Mouse (Mus musculus) liver, embryonic 12.5 days (tissue): ENCODE measurements around the gene Kat6b. TPM values are rescaled to one million over a fixed set of nuclear protein-coding genes. Genes with fewer than 3 reads are reported as not detected.

Experiments used
- ATAC-seq: fragments of 200-750 bp; cut with Nextera tagmentation; 2 replicates; pipeline ENCODE4 v1.8.0; 2017; ENCODE audit warnings: moderate number of reproducible peaks, mild to moderate bottlenecking, moderate library complexity
- H3K27ac ChIP-seq: fragments of 300-500 bp; sonication (generic); 2 replicates; pipeline ENCODE4 v1.5.1; 2016; ENCODE audit warnings: mild to moderate bottlenecking
- H3K27me3 ChIP-seq: fragments of 300-500 bp; sonication (generic); replicated peaks from 2 replicates; pipeline ENCODE4 v1.6.1; 2016; ENCODE audit warnings: mild to moderate bottlenecking, moderate library complexity
- H3K36me3 ChIP-seq: fragments of 300-500 bp; sonication (generic); 2 replicates; pipeline ENCODE4 v1.6.1; 2016; ENCODE audit warnings: mild to moderate bottlenecking, moderate library complexity
- H3K4me1 ChIP-seq: fragments of 300-500 bp; sonication (generic); 2 replicates; pipeline ENCODE4 v1.6.1; 2016
- H3K4me2 ChIP-seq: fragments of 300-500 bp; sonication (generic); 2 replicates; pipeline ENCODE4 v1.6.1; 2016; ENCODE audit warnings: mild to moderate bottlenecking, moderate library complexity
- H3K4me3 ChIP-seq: fragments of 300-500 bp; sonication (generic); 2 replicates; pipeline ENCODE4 v1.5.1; 2016; ENCODE audit warnings: mild to moderate bottlenecking, moderate library complexity
- H3K9ac ChIP-seq: fragments of 300-500 bp; sonication (generic); 2 replicates; pipeline ENCODE4 v1.6.1; 2016; ENCODE audit warnings: mild to moderate bottlenecking, moderate library complexity
- H3K9me3 ChIP-seq: fragments of 300-500 bp; sonication (generic); replicated peaks from 2 replicates; pipeline ENCODE4 v1.6.1; 2016; ENCODE audit warnings: mild to moderate bottlenecking, moderate library complexity
- whole genome bisulfite sequencing: fragments of 180-500 bp; shearing (Covaris S2); methylation state at CpG from one replicate; pipeline ENCODE4 v1.1.7; 2016; ENCODE audit not compliant: insufficient replicate concordance; 5-methylcytosine and 5-hydroxymethylcytosine counted together
- polyA plus RNA-seq: library from polyadenylated mRNA; unstranded; fragments of >200 nt; fragmentation: Nextera tagmentation; extraction: Ambion mirVana; gene quantifications from 2 replicates; pipeline ENCODE4 v1.2.1, GENCODE M21; 2016

Kat6b gene
- polyA plus RNA-seq, 1 experiment from 2014 or later = 3.9 TPM

GRCm38 (mm10) chr14:21686376-21687279, 205.4 kb downstream of the Kat6b start:
- Histone ChIP-seq H3K4me3 (peak overlapping the region; percentile 29), H3K36me3 (no peaks in the 10 kb centered on the region), H3K27ac (no peak overlapping the region), H3K4me1 (peaks cover 20% of the 10 kb centered on the region), H3K9me3 (no peaks in the 10 kb centered on the region), H3K9ac (no peak overlapping the region), H3K4me2 (peak overlapping the region; percentile 61), H3K27me3 (peaks cover 51% of the 10 kb centered on the region)
- WGBS = 13% methylated on average over 49 of the region's 49 CpGs
- ATAC-seq = peak; percentile 41; the same call in 1 of the 2 replicates

GRCm38 (mm10) chr14:21691070-21691469, 209.8 kb downstream of the Kat6b start:
- Histone ChIP-seq H3K4me1 (peaks cover 9% of the 10 kb centered on the region; the same call in 1 of the 2 replicates), H3K27me3 (peaks cover 30% of the 10 kb centered on the region), H3K27ac (no peak overlapping the region), H3K4me2 (no peak overlapping the region), H3K9ac (no peak overlapping the region), H3K36me3 (no peaks in the 10 kb centered on the region), H3K9me3 (peaks cover 8% of the 10 kb centered on the region; the same call in 1 of the 2 replicates), H3K4me3 (no peak overlapping the region)
- no peak for ATAC-seq
- WGBS = 74% methylated on average over 3 of the region's 3 CpGs

DNA sequence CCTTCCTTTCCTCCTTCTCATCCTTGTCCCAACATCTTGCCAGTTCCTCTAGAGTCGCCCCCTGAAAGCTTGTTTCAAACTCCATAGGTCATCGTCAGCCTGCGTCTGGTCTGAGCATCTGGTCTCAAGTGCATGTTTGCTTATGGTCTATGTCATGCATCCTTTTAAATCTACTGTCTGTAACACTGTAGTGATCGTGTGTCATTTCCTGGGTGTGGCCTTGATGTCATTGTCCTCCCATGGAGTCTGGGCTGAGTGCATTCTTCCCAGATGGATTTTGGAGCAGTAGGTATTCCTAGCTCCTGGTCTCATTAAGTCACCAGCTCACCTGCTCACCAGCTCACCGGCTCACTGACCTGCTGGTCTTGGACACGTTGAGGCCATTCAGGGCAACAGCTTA, 213.8 kb downstream of the Kat6b start:
- H3K27me3 ChIP-seq = no peaks in the 10 kb centered on the region
- ATAC-seq = no peak
- H3K9me3 ChIP-seq = peaks cover 8% of the 10 kb centered on the region; the same call in 1 of the 2 replicates
- H3K27ac ChIP-seq = no peak overlapping the region
- H3K4me1 ChIP-seq = peaks cover 13% of the 10 kb centered on the region
- no peaks in the 10 kb centered on the region for H3K36me3 ChIP-seq
- H3K4me3 ChIP-seq = no peak overlapping the region
- no peak overlapping the region for H3K4me2 ChIP-seq
- no peak overlapping the region for H3K9ac ChIP-seq
- 59% methylated on average over 6 of the region's 6 CpGs for WGBS

- Histone ChIP-seq H3K27me3 (no peaks in the 10 kb centered on the region), H3K36me3 (no peaks in the 10 kb centered on the region), H3K4me3 (no peak overlapping the region), H3K4me1 (peaks cover 13% of the 10 kb centered on the region), H3K4me2 (peak overlapping the region; percentile 12; the same call in 1 of the 2 replicates), H3K9me3 (peaks cover 8% of the 10 kb centered on the region; the same call in 1 of the 2 replicates), H3K27ac (no peak overlapping the region), H3K9ac (no peak overlapping the region)
- no peak for ATAC-seq
- 64% methylated on average over 7 of the region's 7 CpGs for WGBS
Measured at GRCm38 (mm10) chr14:21696186-21696830, 215.1 kb downstream of the Kat6b start.

GRCm38 (mm10) chr14:21702691-21703090, 221.5 kb downstream of the Kat6b start:
- Histone ChIP-seq H3K4me3 (no peak overlapping the region), H3K9ac (no peak overlapping the region), H3K36me3 (no peaks in the 10 kb centered on the region), H3K27me3 (peaks cover 10% of the 10 kb centered on the region; the same call in 1 of the 2 replicates), H3K4me1 (no peaks in the 10 kb centered on the region), H3K9me3 (no peaks in the 10 kb centered on the region), H3K27ac (no peak overlapping the region), H3K4me2 (no peak overlapping the region)
- no peak for ATAC-seq
- 75% methylated on average over 8 of the region's 8 CpGs for WGBS

GRCm38 (mm10) chr14:21703255-21703654, 222.0 kb downstream of the Kat6b start:
- no peak overlapping the region for H3K27ac ChIP-seq
- ATAC-seq = no peak; the same call in 1 of the 2 replicates
- H3K4me2 ChIP-seq = no peak overlapping the region
- 33% methylated on average over 5 of the region's 5 CpGs for WGBS
- peaks cover 10% of the 10 kb centered on the region; the same call in 1 of the 2 replicates for H3K27me3 ChIP-seq
- H3K4me1 ChIP-seq = no peaks in the 10 kb centered on the region
- no peaks in the 10 kb centered on the region for H3K36me3 ChIP-seq
- H3K9me3 ChIP-seq = no peaks in the 10 kb centered on the region
- no peak overlapping the region for H3K4me3 ChIP-seq
- H3K9ac ChIP-seq = no peak overlapping the region

DNA sequence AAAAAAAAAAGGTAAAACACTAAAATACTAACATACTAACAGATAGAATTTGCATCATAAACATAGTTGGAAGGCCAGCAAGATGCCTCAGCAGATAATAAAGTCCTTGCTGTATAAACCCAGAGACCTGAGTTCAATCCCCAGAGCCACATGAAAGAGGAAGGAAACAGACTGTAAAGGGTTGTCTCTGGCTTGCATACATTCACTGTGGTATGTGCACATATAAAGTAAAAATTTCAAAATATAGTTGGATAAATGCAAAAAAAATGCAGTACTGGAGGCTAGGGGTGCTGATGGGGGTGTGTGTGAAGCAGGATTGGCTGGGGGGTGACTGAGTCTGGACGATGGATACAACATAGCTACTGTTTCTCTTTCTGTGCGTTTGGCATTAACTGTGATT, 224.2 kb downstream of the Kat6b start:
- Histone ChIP-seq H3K9me3 (no peaks in the 10 kb centered on the region), H3K27ac (no peak overlapping the region), H3K4me1 (0 out of 2 replicates have a peak, but pooled peaks cover 5% of the 10 kb centered on the region), H3K36me3 (no peaks in the 10 kb centered on the region), H3K4me3 (no peak overlapping the region), H3K4me2 (no peak overlapping the region), H3K27me3 (peaks cover 10% of the 10 kb centered on the region; the same call in 1 of the 2 replicates), H3K9ac (no peak overlapping the region)
- no peak for ATAC-seq
- 64% methylated on average over 2 of the region's 2 CpGs for WGBS

DNA sequence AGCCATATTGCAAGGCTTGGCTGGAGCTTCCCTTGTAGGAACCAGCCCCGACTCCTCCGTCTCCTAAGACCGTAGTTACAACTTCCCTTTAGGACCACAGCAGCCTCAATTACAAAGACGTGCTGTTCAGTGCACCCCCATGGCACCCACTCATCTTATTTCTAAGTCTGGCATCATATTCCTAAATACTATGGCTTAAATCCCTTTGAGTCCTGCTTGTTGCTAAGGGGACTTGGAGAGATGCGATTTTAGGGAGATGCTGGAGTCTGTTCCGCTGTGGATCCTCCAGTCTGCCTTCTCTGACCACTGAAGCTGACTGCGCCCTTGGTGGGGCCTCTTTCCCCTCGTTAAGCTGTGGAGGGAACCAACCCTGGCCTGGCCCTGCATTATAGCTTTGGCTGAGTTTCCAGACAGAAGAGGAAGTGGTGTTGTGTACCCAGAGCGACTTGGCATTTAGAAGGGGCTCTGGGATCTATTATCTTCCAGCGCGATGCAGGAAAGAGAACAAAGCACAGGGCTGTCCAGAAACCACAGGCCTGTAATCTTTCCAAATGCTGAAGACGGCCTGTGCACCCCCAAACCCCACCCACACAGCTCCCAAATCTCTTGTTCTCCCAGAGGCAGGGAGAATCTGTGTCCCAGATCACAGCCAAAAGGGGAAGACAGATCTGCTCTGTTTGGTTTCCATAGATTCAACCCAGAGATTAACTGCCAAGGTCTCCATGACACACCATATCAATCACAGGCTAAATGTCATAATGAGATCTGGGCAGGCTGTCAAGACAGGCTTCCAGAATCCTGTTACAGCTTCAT, 225.7 kb downstream of the Kat6b start:
- 16% methylated on average over 12 of the region's 12 CpGs for WGBS
- H3K9ac ChIP-seq = no peak overlapping the region
- H3K4me1 ChIP-seq = 0 out of 2 replicates have a peak, but pooled peaks cover 5% of the 10 kb centered on the region
- no peaks in the 10 kb centered on the region for H3K36me3 ChIP-seq
- H3K4me2 ChIP-seq = no peak overlapping the region
- no peaks in the 10 kb centered on the region for H3K9me3 ChIP-seq
- H3K27ac ChIP-seq = peak overlapping the region; percentile 39; the same call in 1 of the 2 replicates
- H3K4me3 ChIP-seq = no peak overlapping the region
- ATAC-seq = no peak
- H3K27me3 ChIP-seq = peaks cover 10% of the 10 kb centered on the region; the same call in 1 of the 2 replicates

- no peak overlapping the region for H3K4me3 ChIP-seq
- ATAC-seq = no peak
- no peak overlapping the region for H3K9ac ChIP-seq
- no peak overlapping the region for H3K27ac ChIP-seq
- H3K4me1 ChIP-seq = 0 out of 2 replicates have a peak, but pooled peaks cover 5% of the 10 kb centered on the region
- peaks cover 10% of the 10 kb centered on the region; the same call in 1 of the 2 replicates for H3K27me3 ChIP-seq
- WGBS = 67% methylated on average over 2 of the region's 2 CpGs
- H3K4me2 ChIP-seq = no peak overlapping the region
- no peaks in the 10 kb centered on the region for H3K9me3 ChIP-seq
- no peaks in the 10 kb centered on the region for H3K36me3 ChIP-seq
Measured at GRCm38 (mm10) chr14:21709545-21709944, 228.3 kb downstream of the Kat6b start.

DNA sequence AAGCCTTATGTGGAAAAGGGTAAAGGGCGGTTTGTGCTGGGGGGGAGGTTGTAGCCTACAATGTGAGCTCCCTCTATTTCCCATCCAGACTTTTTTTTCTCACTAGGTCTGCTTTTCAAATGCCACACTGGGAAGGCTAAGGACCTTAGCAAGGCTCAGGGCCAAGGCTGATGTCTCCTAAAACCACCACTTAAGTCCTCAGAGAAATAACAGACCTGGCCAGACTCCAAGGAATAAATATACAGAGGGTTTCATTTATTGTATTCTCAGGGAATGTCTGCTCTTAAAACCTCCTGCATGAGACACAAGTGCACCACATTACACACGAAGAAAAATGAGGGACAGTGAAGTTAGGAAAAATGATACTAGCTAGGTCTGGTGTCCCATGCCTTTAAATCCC, 230.0 kb downstream of the Kat6b start:
- H3K9ac ChIP-seq = no peak overlapping the region
- H3K4me2 ChIP-seq = no peak overlapping the region
- H3K36me3 ChIP-seq = no peaks in the 10 kb centered on the region
- WGBS = 70% methylated on average over 2 of the region's 2 CpGs
- H3K27me3 ChIP-seq = peaks cover 10% of the 10 kb centered on the region; the same call in 1 of the 2 replicates
- no peaks in the 10 kb centered on the region for H3K9me3 ChIP-seq
- H3K4me3 ChIP-seq = no peak overlapping the region
- no peak overlapping the region for H3K27ac ChIP-seq
- no peak for ATAC-seq
- 0 out of 2 replicates have a peak, but pooled peaks cover 5% of the 10 kb centered on the region for H3K4me1 ChIP-seq

DNA sequence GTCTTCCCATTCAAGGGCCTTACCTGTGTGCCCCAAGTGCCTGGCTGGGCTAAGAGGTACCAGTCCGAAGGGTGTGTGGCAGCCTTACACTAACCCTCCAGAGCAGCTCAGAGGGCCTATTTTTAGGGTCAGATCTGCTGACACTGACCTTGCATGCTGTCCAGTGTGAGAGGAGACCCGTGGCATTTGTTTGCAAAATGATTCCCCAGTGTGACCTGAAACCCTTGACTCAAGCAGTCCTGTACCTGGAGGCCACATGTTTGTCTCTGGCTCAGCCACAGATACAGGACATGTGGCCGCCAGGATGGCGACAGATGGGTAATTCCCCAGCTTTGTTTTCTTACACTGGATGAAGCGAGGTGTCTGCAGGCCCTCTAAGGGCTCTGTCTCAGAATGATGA, 233.3 kb downstream of the Kat6b start, which contains the start of gene Dupd1:
Gene Dupd1, minus strand, starts transcription at position 91 of the 400 bp plus-strand sequence.
- H3K4me1 ChIP-seq = 0 out of 2 replicates have a peak, but pooled peaks cover 5% of the 10 kb centered on the region
- no peak within 1 kb of the TSS for H3K9ac ChIP-seq
- ATAC-seq = no peak
- H3K4me3 ChIP-seq = no peak within 1 kb of the TSS
- H3K4me2 ChIP-seq = no peak within 1 kb of the TSS
- no peaks in the 10 kb centered on the region; the same call in 1 of the 2 replicates for H3K27me3 ChIP-seq
- H3K27ac ChIP-seq = no peak within 1 kb of the TSS
- no peaks in the 10 kb centered on the region for H3K9me3 ChIP-seq
- no peaks in the 10 kb centered on the region for H3K36me3 ChIP-seq
- WGBS = 56% methylated on average over 5 of the region's 5 CpGs
